Mouse (Mus musculus) kidney, postnatal 25 days (tissue): Measurements from ENCODE around the gene Miga1.

Experiments used
- DNase-seq, 2 experiments: peaks; one replicate each; pipeline ENCODE4 v3.0.0; 2021; ENCODE audit warnings: mixed read lengths in 2 of 2

The Miga1 gene

GRCm38 (mm10) chr3:152241098-152241497 is 99.1 kb downstream of the Miga1 start:
- no peak for DNase-seq

GRCm38 (mm10) chr3:152239592-152239991 is 100.6 kb downstream of the Miga1 start:
- DNase-seq = no peak

- peak; percentile 53 to 58 for DNase-seq
Measured at GRCm38 (mm10) chr3:152238836-152239235, 101.4 kb downstream of the Miga1 start.

GRCm38 (mm10) chr3:152235805-152236204 is 104.4 kb downstream of the Miga1 start:
- no peak for DNase-seq

GRCm38 (mm10) chr3:152235238-152235637 is 105.0 kb downstream of the Miga1 start:
- no peak for DNase-seq

GRCm38 (mm10) chr3:152231333-152232100 is 108.7 kb downstream of the Miga1 start:
- peak in 1 of 2 experiments; percentile 33 for DNase-seq

GRCm38 (mm10) chr3:152229271-152229670 is 110.9 kb downstream of the Miga1 start:
- no peak for DNase-seq

- peak in 1 of 2 experiments; percentile 33 for DNase-seq
Measured at GRCm38 (mm10) chr3:152228843-152229242, 111.4 kb downstream of the Miga1 start.

GRCm38 (mm10) chr3:152225906-152226305 is 114.3 kb downstream of the Miga1 start:
- peak in 1 of 2 experiments; percentile 49 for DNase-seq

- DNase-seq = no peak
Measured at GRCm38 (mm10) chr3:152224918-152225317, 115.3 kb downstream of the Miga1 start.
